Mouse (Mus musculus): ENCODE data around the gene Poc1a. TPM values are rescaled to one million over a fixed set of nuclear protein-coding genes. Genes with fewer than 3 reads are reported as not detected.

Poc1a gene
- total and polyA plus RNA-seq, 2 experiments from 2014 or later = 12.3 to 13.6 TPM

DNA sequence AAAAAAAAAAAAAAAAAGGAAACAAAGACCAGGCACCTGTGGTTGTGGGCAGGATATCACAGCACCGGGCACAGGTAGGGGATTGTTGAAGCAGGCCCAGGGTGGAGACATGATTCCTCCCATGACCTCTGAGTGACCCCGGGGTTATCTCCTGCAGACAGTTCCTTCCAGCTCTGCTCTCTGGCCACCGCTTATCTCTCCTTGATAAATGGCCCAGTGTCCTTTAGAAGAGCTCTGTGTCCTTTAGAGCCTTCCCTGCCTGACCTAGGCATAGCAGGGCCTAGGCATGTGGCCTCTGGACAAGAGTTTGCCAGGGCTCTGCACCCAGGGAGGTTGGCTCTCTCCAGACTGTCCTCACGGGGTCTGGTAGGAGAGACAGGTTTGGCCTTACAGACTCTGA lies 116.9 kb downstream of the Poc1a start:
- no peak overlapping the region for H3K4me3 ChIP-seq (ENCODE audit: low read depth, low read length)
- no peak overlapping the region for H3K9ac ChIP-seq (replicated peaks; ENCODE audit: low read depth, low read length)
- H3K36me3 ChIP-seq (replicated peaks; ENCODE audit: control insufficient read depth, insufficient read depth, low read length) = no peaks in the 10 kb centered on the region
- ATAC-seq (ENCODE audit: insufficient read depth, low read depth) = no peak
- peaks cover 28% of the 10 kb centered on the region for H3K4me1 ChIP-seq (ENCODE audit: control insufficient read depth, insufficient read depth)
- DNase-seq (ENCODE audit: low spot score) = no peak
- H3K4me2 ChIP-seq (ENCODE audit: low read depth, low read length) = no peak overlapping the region
- no peak overlapping the region for H3K27ac ChIP-seq (ENCODE audit: low read depth)
- no peak for TF ChIP-seq CTCF (IDR thresholded peaks at IDR 0.05; ENCODE audit: low read depth)
- no peak for TF ChIP-seq EP300 (IDR thresholded peaks at IDR 0.05; ENCODE audit: low read depth)
- no peaks in the 10 kb centered on the region for H3K9me3 ChIP-seq (replicated peaks; ENCODE audit: control insufficient read depth, low read length)
- WGBS = 24% methylated on average over 4 of the region's 4 CpGs
- H3K27me3 ChIP-seq (ENCODE audit: control insufficient read depth, insufficient read depth, low read length) = no peaks in the 10 kb centered on the region

GRCm38 (mm10) chr9:106398667-106399311 lies 117.9 kb downstream of the Poc1a start:
- DNase-seq (ENCODE audit: low spot score) (no peak), ATAC-seq (ENCODE audit: insufficient read depth, low read depth) (no peak)
- Histone ChIP-seq H3K27ac (ENCODE audit: low read depth) (no peak overlapping the region), H3K4me3 (ENCODE audit: low read depth, low read length) (no peak overlapping the region), H3K36me3 (replicated peaks; ENCODE audit: control insufficient read depth, insufficient read depth, low read length) (no peaks in the 10 kb centered on the region), H3K4me1 (ENCODE audit: control insufficient read depth, insufficient read depth) (peaks cover 22% of the 10 kb centered on the region), H3K4me2 (ENCODE audit: low read depth, low read length) (no peak overlapping the region), H3K9me3 (replicated peaks; ENCODE audit: control insufficient read depth, low read length) (no peaks in the 10 kb centered on the region), H3K27me3 (ENCODE audit: control insufficient read depth, insufficient read depth, low read length) (no peaks in the 10 kb centered on the region), H3K9ac (replicated peaks; ENCODE audit: low read depth, low read length) (no peak overlapping the region)
- no peak for TF ChIP-seq CTCF (IDR thresholded peaks at IDR 0.05; ENCODE audit: low read depth)
- 58% methylated on average over 9 of the region's 9 CpGs for WGBS

GRCm38 (mm10) chr9:106399808-106400207 lies 118.9 kb downstream of the Poc1a start:
- WGBS = 81% methylated on average over 3 of the region's 3 CpGs
- DNase-seq (ENCODE audit: low spot score) (no peak), ATAC-seq (ENCODE audit: insufficient read depth, low read depth) (no peak)
- Histone ChIP-seq H3K27ac (ENCODE audit: low read depth) (no peak overlapping the region), H3K4me3 (ENCODE audit: low read depth, low read length) (no peak overlapping the region), H3K9me3 (replicated peaks; ENCODE audit: control insufficient read depth, low read length) (no peaks in the 10 kb centered on the region), H3K4me2 (ENCODE audit: low read depth, low read length) (no peak overlapping the region), H3K27me3 (ENCODE audit: control insufficient read depth, insufficient read depth, low read length) (no peaks in the 10 kb centered on the region), H3K36me3 (replicated peaks; ENCODE audit: control insufficient read depth, insufficient read depth, low read length) (no peaks in the 10 kb centered on the region), H3K9ac (replicated peaks; ENCODE audit: low read depth, low read length) (no peak overlapping the region), H3K4me1 (ENCODE audit: control insufficient read depth, insufficient read depth) (peaks cover 22% of the 10 kb centered on the region)
- TF ChIP-seq EP300 (IDR thresholded peaks at IDR 0.05; ENCODE audit: low read depth) (no peak), CTCF (IDR thresholded peaks at IDR 0.05; ENCODE audit: low read depth) (no peak)

Other genes starting within 250 kb of the Poc1a start
- under 0.01 TPM in 1 of 2 replicates, not detected in the other for gene Col6a4, start 184.3 kb upstream of the Poc1a start, total RNA-seq (2014; rRNA removed; ENCODE audit: low replicate concordance)
- 0.01 TPM in 1 of 2 replicates, not detected in the other for gene Col6a4, start 184.3 kb upstream of the Poc1a start, polyA plus RNA-seq (2015; fragmentation: Nextera tagmentation; extraction: Ambion mirVana)
- gene Glyctk, start 122.9 kb upstream of the Poc1a start, total RNA-seq (2014; rRNA removed; ENCODE audit: low replicate concordance) = 2.0 and 2.5 TPM in 2 replicates
- gene Glyctk, start 122.9 kb upstream of the Poc1a start, polyA plus RNA-seq (2015; fragmentation: Nextera tagmentation; extraction: Ambion mirVana) = 0.90 and 1.1 TPM in 2 replicates
- 122 and 124 TPM in 2 replicates for gene Wdr82, start 110.1 kb upstream of the Poc1a start, total RNA-seq (2014; rRNA removed; ENCODE audit: low replicate concordance)
- gene Wdr82, start 110.1 kb upstream of the Poc1a start, polyA plus RNA-seq (2015; fragmentation: Nextera tagmentation; extraction: Ambion mirVana) = 13.9 and 14.3 TPM in 2 replicates
- gene Ppm1m, start 81.3 kb upstream of the Poc1a start, total RNA-seq (2014; rRNA removed; ENCODE audit: low replicate concordance) = 7.5 and 22.8 TPM in 2 replicates
- gene Ppm1m, start 81.3 kb upstream of the Poc1a start, polyA plus RNA-seq (2015; fragmentation: Nextera tagmentation; extraction: Ambion mirVana) = 13.1 and 15.1 TPM in 2 replicates
- gene Twf2, start 78.0 kb upstream of the Poc1a start, total RNA-seq (2014; rRNA removed; ENCODE audit: low replicate concordance) = 92.1 and 105 TPM in 2 replicates
- 57.3 and 64.2 TPM in 2 replicates for gene Twf2, start 78.0 kb upstream of the Poc1a start, polyA plus RNA-seq (2015; fragmentation: Nextera tagmentation; extraction: Ambion mirVana)
- gene Tlr9, start 58.5 kb upstream of the Poc1a start, total RNA-seq (2014; rRNA removed; ENCODE audit: low replicate concordance) = not detected in 2 replicates
- gene Tlr9, start 58.5 kb upstream of the Poc1a start, polyA plus RNA-seq (2015; fragmentation: Nextera tagmentation; extraction: Ambion mirVana) = 0.04 and 0.05 TPM in 2 replicates
- 309 and 334 TPM in 2 replicates for gene Alas1, start 32.4 kb upstream of the Poc1a start, total RNA-seq (2014; rRNA removed; ENCODE audit: low replicate concordance)
- 385 and 421 TPM in 2 replicates for gene Alas1, start 32.4 kb upstream of the Poc1a start, polyA plus RNA-seq (2015; fragmentation: Nextera tagmentation; extraction: Ambion mirVana)
- gene Dusp7, start 87.6 kb downstream of the Poc1a start, total RNA-seq (2014; rRNA removed; ENCODE audit: low replicate concordance) = 46.9 and 47.7 TPM in 2 replicates
- 9.1 and 10.3 TPM in 2 replicates for gene Dusp7, start 87.6 kb downstream of the Poc1a start, polyA plus RNA-seq (2015; fragmentation: Nextera tagmentation; extraction: Ambion mirVana)
- gene Rpl29, start 148.4 kb downstream of the Poc1a start, total RNA-seq (2014; rRNA removed; ENCODE audit: low replicate concordance) = 783 and 913 TPM in 2 replicates
- gene Rpl29, start 148.4 kb downstream of the Poc1a start, polyA plus RNA-seq (2015; fragmentation: Nextera tagmentation; extraction: Ambion mirVana) = 504 and 531 TPM in 2 replicates
- gene Acy1, start 157.3 kb downstream of the Poc1a start, total RNA-seq (2014; rRNA removed; ENCODE audit: low replicate concordance) = 38.5 and 45.3 TPM in 2 replicates
- gene Acy1, start 157.3 kb downstream of the Poc1a start, polyA plus RNA-seq (2015; fragmentation: Nextera tagmentation; extraction: Ambion mirVana) = 19.0 and 20.1 TPM in 2 replicates
- 14.9 and 46.8 TPM in 2 replicates for gene Abhd14b, start 166.4 kb downstream of the Poc1a start, total RNA-seq (2014; rRNA removed; ENCODE audit: low replicate concordance)
- 5.3 and 5.9 TPM in 2 replicates for gene Abhd14b, start 166.4 kb downstream of the Poc1a start, polyA plus RNA-seq (2015; fragmentation: Nextera tagmentation; extraction: Ambion mirVana)
- gene Abhd14a, start 166.6 kb downstream of the Poc1a start, total RNA-seq (2014; rRNA removed; ENCODE audit: low replicate concordance) = 57.3 and 64.8 TPM in 2 replicates
- 45.8 and 47.1 TPM in 2 replicates for gene Abhd14a, start 166.6 kb downstream of the Poc1a start, polyA plus RNA-seq (2015; fragmentation: Nextera tagmentation; extraction: Ambion mirVana)
- gene Pcbp4, start 172.2 kb downstream of the Poc1a start, total RNA-seq (2014; rRNA removed; ENCODE audit: low replicate concordance) = 157 and 188 TPM in 2 replicates
- gene Pcbp4, start 172.2 kb downstream of the Poc1a start, polyA plus RNA-seq (2015; fragmentation: Nextera tagmentation; extraction: Ambion mirVana) = 40.9 and 44.1 TPM in 2 replicates
- not detected in 2 replicates for gene Gpr62, start 184.9 kb downstream of the Poc1a start, total RNA-seq (2014; rRNA removed; ENCODE audit: low replicate concordance)
- 0.11 TPM in 1 of 2 replicates, not detected in the other for gene Gpr62, start 184.9 kb downstream of the Poc1a start, polyA plus RNA-seq (2015; fragmentation: Nextera tagmentation; extraction: Ambion mirVana)
- 16.5 and 54.6 TPM in 2 replicates for gene Rrp9, start 194.9 kb downstream of the Poc1a start, total RNA-seq (2014; rRNA removed; ENCODE audit: low replicate concordance)
- gene Rrp9, start 194.9 kb downstream of the Poc1a start, polyA plus RNA-seq (2015; fragmentation: Nextera tagmentation; extraction: Ambion mirVana) = 17.6 and 21.0 TPM in 2 replicates
- 7.2 and 16.7 TPM in 2 replicates for gene Parp3, start 195.9 kb downstream of the Poc1a start, total RNA-seq (2014; rRNA removed; ENCODE audit: low replicate concordance)
- gene Parp3, start 195.9 kb downstream of the Poc1a start, polyA plus RNA-seq (2015; fragmentation: Nextera tagmentation; extraction: Ambion mirVana) = 2.8 and 2.9 TPM in 2 replicates
- gene Iqcf1, start 218.9 kb downstream of the Poc1a start, total RNA-seq (2014; rRNA removed; ENCODE audit: low replicate concordance) = not detected in 2 replicates
- gene Iqcf1, start 218.9 kb downstream of the Poc1a start, polyA plus RNA-seq (2015; fragmentation: Nextera tagmentation; extraction: Ambion mirVana) = not detected in 2 replicates
- gene Iqcf5, start 233.5 kb downstream of the Poc1a start, total RNA-seq (2014; rRNA removed; ENCODE audit: low replicate concordance) = not detected in 2 replicates
- gene Iqcf5, start 233.5 kb downstream of the Poc1a start, polyA plus RNA-seq (2015; fragmentation: Nextera tagmentation; extraction: Ambion mirVana) = not detected in 2 replicates